Mouse (Mus musculus) hindbrain, postnatal 0 days (tissue): ENCODE data around the gene Dtnb. TPM values are rescaled to one million over a fixed set of nuclear protein-coding genes. Genes with fewer than 3 reads are reported as not detected.

Experiments
- ATAC-seq: fragments of 200-750 bp; cut with Nextera tagmentation; 2 replicates; pipeline ENCODE4 v1.8.0; 2017; ENCODE audit warnings: mild to moderate bottlenecking, moderate TSS enrichment, moderate library complexity
- DNase-seq: peaks from one replicate; pipeline ENCODE4 v3.0.0-alpha.2; 2015; ENCODE audit warnings: low spot score
- H3K27ac ChIP-seq: fragments of 300-500 bp; sonication (generic); 2 replicates; pipeline ENCODE4 v1.5.1; 2014; ENCODE audit warnings: mild to moderate bottlenecking
- H3K27me3 ChIP-seq: fragments of 300-500 bp; sonication (generic); 2 replicates; pipeline ENCODE4 v1.6.1; 2014; ENCODE audit warnings: low read length, mixed read lengths; ENCODE audit not compliant: insufficient read depth
- H3K36me3 ChIP-seq: fragments of 300-500 bp; sonication (generic); 2 replicates; pipeline ENCODE4 v1.6.1; 2014; ENCODE audit warnings: low read length, mixed read lengths; ENCODE audit not compliant: insufficient read depth
- H3K4me1 ChIP-seq: fragments of 300-500 bp; sonication (generic); 2 replicates; pipeline ENCODE4 v1.6.1; 2014; ENCODE audit warnings: antibody characterized with exemption, low read length, mixed read lengths; ENCODE audit not compliant: insufficient read depth
- H3K4me2 ChIP-seq: fragments of 300-500 bp; sonication (generic); 2 replicates; pipeline ENCODE4 v1.6.1; 2014; ENCODE audit warnings: low read depth, mild to moderate bottlenecking, low read length, moderate library complexity, mixed read lengths
- H3K4me3 ChIP-seq: fragments of 300-500 bp; sonication (generic); 2 replicates; pipeline ENCODE4 v1.5.1; 2014; ENCODE audit warnings: low read length
- H3K9ac ChIP-seq: fragments of 300-500 bp; sonication (generic); replicated peaks from 2 replicates; pipeline ENCODE4 v1.6.1; 2014; ENCODE audit warnings: mild to moderate bottlenecking, low read length, moderate library complexity, mixed read lengths
- H3K9me3 ChIP-seq: fragments of 300-500 bp; sonication (generic); 2 replicates; pipeline ENCODE4 v1.6.1; 2016; ENCODE audit warnings: low read length, mixed read lengths
- CTCF ChIP-seq: IDR thresholded peaks from 2 replicates; pipeline ENCODE4 v1.5.1; 2016; ENCODE audit warnings: antibody characterized with exemption, control low read depth, low read depth
- WGBS: fragments of 180-500 bp; shearing (Covaris S2); extraction: QIAGEN DNeasy Blood & Tissue Kit; methylation state at CpG from one replicate; pipeline ENCODE4 v1.1.7; 2014; 5-methylcytosine and 5-hydroxymethylcytosine counted together
- polyA plus RNA-seq: library from polyadenylated mRNA; unstranded; fragments of >200 nt; fragmentation: Nextera tagmentation; extraction: Ambion mirVana; gene quantifications from 2 replicates; pipeline ENCODE4 v1.2.1, GENCODE M21; 2015
- total RNA-seq: library from RNA; depleted of rRNA; stranded (reverse); fragments of >200 nt; gene quantifications from 2 replicates; pipeline ENCODE4 v1.2.3, GENCODE M21; 2014

Gene Dtnb
- total and polyA plus RNA-seq, 2 experiments from 2014 or later: 51.6 to 54.3 TPM

GRCm38 (mm10) chr12:3692795-3693392 lies 120.7 kb downstream of the Dtnb start:
- ATAC-seq (no peak), DNase-seq (no peak)
- Histone ChIP-seq H3K9me3 (no peaks in the 10 kb centered on the region), H3K4me3 (no peak overlapping the region), H3K9ac (no peak overlapping the region), H3K27me3 (no peaks in the 10 kb centered on the region), H3K4me2 (no peak overlapping the region), H3K4me1 (no peaks in the 10 kb centered on the region), H3K36me3 (no peaks in the 10 kb centered on the region), H3K27ac (no peak overlapping the region)
- 80% methylated on average over 6 of the region's 6 CpGs for WGBS
- no peak for TF ChIP-seq CTCF

GRCm38 (mm10) chr12:3695741-3696501 lies 123.7 kb downstream of the Dtnb start:
- no peaks in the 10 kb centered on the region for H3K36me3 ChIP-seq
- no peaks in the 10 kb centered on the region for H3K27me3 ChIP-seq
- no peak overlapping the region for H3K4me3 ChIP-seq
- TF ChIP-seq CTCF: peak; percentile 78
- 73% methylated on average over 5 of the region's 5 CpGs for WGBS
- H3K27ac ChIP-seq: no peak overlapping the region
- no peak overlapping the region for H3K4me2 ChIP-seq
- H3K9me3 ChIP-seq: no peaks in the 10 kb centered on the region
- DNase-seq (peak; percentile 84), ATAC-seq (peak; percentile 63; the same call in 1 of the 2 replicates)
- H3K4me1 ChIP-seq: no peaks in the 10 kb centered on the region
- no peak overlapping the region for H3K9ac ChIP-seq

DNA sequence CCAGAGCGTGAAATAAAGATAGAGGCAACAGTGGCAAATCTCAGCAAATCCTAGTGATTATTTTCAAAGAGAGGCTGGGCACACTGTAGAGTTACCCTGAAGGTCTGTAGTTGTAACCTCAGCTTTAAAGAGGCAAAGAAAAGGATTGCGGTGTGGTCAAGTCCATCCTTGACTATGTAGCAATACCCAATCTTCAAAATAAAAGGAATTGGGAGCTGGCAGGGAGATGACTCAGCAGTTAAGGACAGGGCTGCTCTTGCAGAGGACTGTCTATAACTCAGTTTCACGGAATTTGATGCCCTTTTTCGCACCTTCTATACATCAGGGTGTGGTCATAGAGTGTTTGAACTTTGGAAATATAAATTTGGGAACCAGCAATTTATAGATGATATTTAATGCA lies 128.3 kb downstream of the Dtnb start:
- DNase-seq: no peak
- Histone ChIP-seq H3K4me3 (no peak overlapping the region), H3K27ac (no peak overlapping the region), H3K9ac (no peak overlapping the region), H3K27me3 (no peaks in the 10 kb centered on the region), H3K36me3 (no peaks in the 10 kb centered on the region), H3K4me1 (no peaks in the 10 kb centered on the region), H3K4me2 (no peak overlapping the region), H3K9me3 (no peaks in the 10 kb centered on the region)
- ATAC-seq: no peak
- WGBS: 88% methylated on average over 4 of the region's 4 CpGs
- TF ChIP-seq CTCF: no peak

- DNase-seq (no peak), ATAC-seq (no peak)
- H3K4me1 ChIP-seq: no peaks in the 10 kb centered on the region
- no peak overlapping the region for H3K9ac ChIP-seq
- no peaks in the 10 kb centered on the region for H3K27me3 ChIP-seq
- H3K9me3 ChIP-seq: no peaks in the 10 kb centered on the region
- no peak overlapping the region for H3K4me3 ChIP-seq
- no peaks in the 10 kb centered on the region for H3K36me3 ChIP-seq
- no peak for TF ChIP-seq CTCF
- H3K27ac ChIP-seq: no peak overlapping the region
- no peak overlapping the region for H3K4me2 ChIP-seq
- 93% methylated on average over 7 of the region's 7 CpGs for WGBS
Measured at GRCm38 (mm10) chr12:3702903-3703302, 130.7 kb downstream of the Dtnb start.

- ATAC-seq: no peak
Measured at GRCm38 (mm10) chr12:3719151-3719721, 147.1 kb downstream of the Dtnb start.

GRCm38 (mm10) chr12:3720527-3720926 lies 148.3 kb downstream of the Dtnb start:
- DNase-seq: peak; percentile 39
- H3K27ac ChIP-seq: peak overlapping the region; percentile 36; the same call in 1 of the 2 replicates

More at GRCm38 (mm10) chr12:3719151-3719721, 147.1 kb downstream of the Dtnb start:
- no peak overlapping the region for H3K27ac ChIP-seq
- H3K9ac ChIP-seq: no peak overlapping the region
- no peak overlapping the region for H3K4me3 ChIP-seq
- TF ChIP-seq CTCF: no peak
- no peak overlapping the region for H3K4me2 ChIP-seq
- H3K4me1 ChIP-seq: no peaks in the 10 kb centered on the region
- 55% methylated on average over 4 of the region's 4 CpGs for WGBS
- H3K36me3 ChIP-seq: no peaks in the 10 kb centered on the region
- no peaks in the 10 kb centered on the region for H3K9me3 ChIP-seq
- peak; percentile 15 for DNase-seq
- no peaks in the 10 kb centered on the region for H3K27me3 ChIP-seq

More at GRCm38 (mm10) chr12:3720527-3720926, 148.3 kb downstream of the Dtnb start:
- Histone ChIP-seq H3K4me2 (no peak overlapping the region), H3K4me3 (no peak overlapping the region), H3K4me1 (no peaks in the 10 kb centered on the region), H3K36me3 (no peaks in the 10 kb centered on the region), H3K9ac (no peak overlapping the region), H3K9me3 (no peaks in the 10 kb centered on the region), H3K27me3 (no peaks in the 10 kb centered on the region)
- 49% methylated on average over 2 of the region's 2 CpGs for WGBS
- TF ChIP-seq CTCF: no peak
- ATAC-seq: no peak
